Mouse (Mus musculus) adrenal gland, adult (tissue): ENCODE data around the gene Srp68.

Source experiments
- DNase-seq, 2 experiments: peaks; one replicate each; pipeline ENCODE4 v3.0.0; 2022 to 2023; ENCODE audit warnings: low spot score in 1 of 2; ENCODE audit not compliant: inconsistent age in 2 of 2

Srp68 gene

GRCm38 (mm10) chr11:116210696-116211095 lies 63.3 kb downstream of the Srp68 start:
- no peak for DNase-seq

DNA sequence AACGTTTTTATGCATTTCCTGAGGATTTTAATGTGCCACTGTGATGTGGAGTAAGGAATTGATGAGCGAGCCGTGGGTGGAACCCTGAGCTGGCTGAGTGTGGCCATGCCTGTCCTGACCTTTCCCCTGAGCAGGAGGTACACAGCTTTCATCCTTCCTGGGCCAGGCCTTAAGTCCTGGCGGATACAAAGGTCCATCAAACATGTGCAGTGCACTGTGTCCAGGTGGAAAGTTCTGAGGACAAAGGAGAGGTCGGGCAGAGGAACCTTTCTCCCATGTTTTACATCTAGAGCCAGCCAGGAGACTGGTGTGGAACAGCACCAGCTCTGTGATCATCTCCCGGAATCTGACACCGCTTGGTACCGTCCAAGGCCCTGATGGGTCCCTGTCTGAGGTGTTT lies 64.8 kb downstream of the Srp68 start:
- no peak for DNase-seq

- DNase-seq = no peak
Observed at GRCm38 (mm10) chr11:116208660-116209059, 65.4 kb downstream of the Srp68 start.

GRCm38 (mm10) chr11:116206678-116207077 lies 67.3 kb downstream of the Srp68 start:
- no peak for DNase-seq

DNA sequence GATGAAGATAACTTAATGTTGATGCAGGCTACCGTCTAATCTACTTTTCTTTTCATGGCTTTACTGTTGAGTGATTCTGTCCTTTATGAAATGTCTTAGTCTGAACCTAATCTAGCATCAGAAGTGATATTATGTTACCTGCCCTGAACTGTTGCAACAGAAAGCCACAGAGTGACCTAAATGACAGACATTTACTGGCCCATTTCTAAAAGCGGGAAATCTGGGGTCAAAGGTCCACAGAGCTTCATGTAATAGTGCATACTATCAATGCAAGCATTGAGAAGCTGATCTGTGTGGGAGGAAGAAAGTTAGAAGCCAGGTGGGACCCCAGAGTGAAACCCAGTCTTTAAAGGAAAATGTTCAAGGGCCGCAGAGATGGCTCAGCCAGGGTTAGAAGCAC lies 70.9 kb downstream of the Srp68 start:
- DNase-seq = no peak

- no peak for DNase-seq
Observed at GRCm38 (mm10) chr11:116201151-116201550, 72.9 kb downstream of the Srp68 start.

DNA sequence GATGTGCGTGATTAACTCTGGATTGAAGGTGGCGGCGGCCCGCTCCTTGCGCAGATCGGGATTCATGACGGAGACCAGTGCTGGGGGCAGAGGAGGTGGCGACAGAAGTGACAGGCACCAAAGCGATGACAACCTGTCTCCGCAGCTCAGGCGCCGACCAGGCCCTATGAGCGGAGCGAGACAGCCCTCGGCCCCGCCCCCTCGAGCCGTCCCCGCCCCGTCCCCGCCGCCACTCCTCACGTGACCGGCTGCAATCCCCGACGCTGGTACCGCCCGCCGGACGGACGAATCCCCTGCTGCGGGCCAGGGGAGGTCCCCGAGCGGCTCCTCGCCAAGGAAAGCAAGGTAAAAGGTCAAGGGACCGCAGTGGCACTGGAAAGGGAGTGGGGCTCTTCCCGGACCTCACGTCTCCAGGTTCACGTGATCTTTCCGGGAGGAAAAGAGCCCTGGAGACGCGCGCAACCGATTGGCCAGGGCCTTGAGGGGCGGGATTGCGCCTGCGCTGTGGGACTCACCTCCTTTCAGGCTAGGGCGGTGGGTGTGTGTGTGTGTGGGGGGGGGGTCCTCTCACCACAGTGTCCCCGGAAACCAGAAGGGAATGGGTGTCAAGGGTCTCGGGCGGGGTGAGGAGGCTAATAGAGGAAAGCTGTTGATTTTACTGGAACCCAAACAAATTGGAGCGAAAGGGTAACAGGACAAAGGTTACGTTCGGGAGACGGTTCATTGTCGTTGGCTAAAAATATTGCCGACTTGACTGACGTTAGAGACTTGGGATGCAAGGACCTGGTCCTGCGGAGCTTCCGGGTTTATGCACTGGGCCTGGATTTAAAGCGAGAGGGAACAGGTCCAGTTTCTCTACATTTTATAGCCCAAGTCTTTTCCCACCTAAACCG lies 75.1 kb downstream of the Srp68 start, which contains the start of the genes Ten1 and Acox1:
Gene Ten1 (plus strand): TSS at position 217 of the 893 bp plus-strand sequence.
Gene Acox1 (minus strand): TSS at position 407 of the 893 bp plus-strand sequence.
- DNase-seq = peak; percentile 99

GRCm38 (mm10) chr11:116198132-116198531 lies 75.9 kb downstream of the Srp68 start:
- no peak for DNase-seq

- peak in 1 of 2 experiments; percentile 53 for DNase-seq
Observed at GRCm38 (mm10) chr11:116197584-116197906, 76.5 kb downstream of the Srp68 start.

DNA sequence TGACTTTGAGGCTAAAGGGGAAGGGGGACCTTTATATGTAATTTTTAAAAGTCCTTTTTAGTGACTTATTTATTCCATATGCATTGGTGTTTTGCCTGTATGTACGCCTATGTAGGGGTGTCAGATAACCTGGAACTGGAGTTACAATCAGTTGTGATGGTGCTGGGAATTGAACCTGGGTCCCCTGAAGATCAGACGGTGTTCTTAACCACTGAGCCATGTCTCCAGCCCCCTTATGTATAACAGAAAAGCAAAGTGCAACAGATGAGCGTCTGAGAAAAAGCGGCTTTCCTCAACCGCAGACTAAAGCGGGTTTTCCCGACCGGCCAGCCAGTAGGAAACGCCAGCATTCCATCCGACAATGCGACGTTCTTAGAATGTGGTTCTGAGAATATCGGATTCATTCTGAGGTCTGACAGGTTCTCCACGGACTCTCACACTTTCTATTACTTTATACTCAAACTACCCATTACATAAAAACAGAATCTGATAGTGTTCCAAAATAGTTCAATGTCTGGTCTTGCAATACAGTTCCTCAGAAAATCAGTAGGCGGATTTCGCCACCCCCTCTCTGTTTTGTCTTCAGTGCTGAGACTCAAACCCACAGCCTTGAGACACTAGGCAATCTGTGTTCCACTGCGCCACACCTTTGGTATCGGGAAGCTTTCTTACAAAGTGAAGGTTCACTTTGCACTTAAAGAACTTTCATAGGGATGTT lies 77.0 kb downstream of the Srp68 start:
- peak in 1 of 2 experiments; percentile 30 for DNase-seq

DNA sequence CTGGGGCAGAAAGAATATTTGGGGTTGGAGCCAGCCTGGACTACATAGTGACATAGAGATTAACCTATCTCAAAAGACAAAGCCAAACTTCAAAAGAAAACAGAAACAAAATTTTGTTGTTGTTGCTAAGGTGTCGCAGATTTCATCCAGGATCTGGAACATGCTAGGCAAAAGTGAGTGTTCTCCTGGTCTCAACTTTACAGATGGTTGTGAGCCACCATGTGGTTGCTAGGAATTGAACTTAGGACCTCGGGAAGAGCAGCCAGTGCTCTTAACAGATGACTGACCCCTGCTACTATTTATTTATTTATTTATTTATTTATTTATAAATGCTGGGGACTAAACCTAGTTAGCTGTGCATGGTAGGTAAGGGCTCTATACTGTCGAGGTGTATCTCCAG lies 77.7 kb downstream of the Srp68 start:
- DNase-seq = no peak

DNA sequence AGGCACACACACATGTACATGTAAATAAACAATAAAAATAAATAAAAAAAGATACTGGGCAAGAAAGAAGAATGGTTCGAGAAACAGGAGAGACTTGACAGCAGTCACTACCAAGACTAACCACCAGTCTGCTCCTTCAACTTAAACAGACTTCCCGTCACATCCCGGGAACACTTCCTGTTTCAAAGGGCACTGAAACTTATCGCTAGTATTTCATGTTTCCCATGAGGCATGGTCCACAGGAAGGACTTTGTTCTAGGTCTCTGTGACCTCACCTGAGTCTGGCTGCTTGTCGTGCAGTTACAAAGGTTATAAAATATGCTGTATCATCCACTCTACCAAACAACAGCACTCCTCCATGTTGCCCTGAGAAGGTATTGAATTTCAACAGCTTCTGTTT lies 78.8 kb downstream of the Srp68 start:
- DNase-seq = peak in 1 of 2 experiments; percentile 29
